Mouse (Mus musculus) heart, adult 2 months (tissue): ENCODE measurements around the gene Tubb3.

ENCODE experiments used
- CTCF ChIP-seq: fragments of 200-600 bp; IDR thresholded peaks from 2 replicates; pipeline ENCODE4 v1.8.1; 2022; ENCODE audit warnings: antibody characterized with exemption, mild to moderate bottlenecking, moderate library complexity
- POLR2A ChIP-seq: fragments of 200-500 bp; IDR thresholded peaks from 2 replicates; pipeline ENCODE4 v1.6.1; 2011; ENCODE audit warnings: mild to moderate bottlenecking, low read depth, low read length, control low read depth; ENCODE audit not compliant: insufficient read depth

DNA sequence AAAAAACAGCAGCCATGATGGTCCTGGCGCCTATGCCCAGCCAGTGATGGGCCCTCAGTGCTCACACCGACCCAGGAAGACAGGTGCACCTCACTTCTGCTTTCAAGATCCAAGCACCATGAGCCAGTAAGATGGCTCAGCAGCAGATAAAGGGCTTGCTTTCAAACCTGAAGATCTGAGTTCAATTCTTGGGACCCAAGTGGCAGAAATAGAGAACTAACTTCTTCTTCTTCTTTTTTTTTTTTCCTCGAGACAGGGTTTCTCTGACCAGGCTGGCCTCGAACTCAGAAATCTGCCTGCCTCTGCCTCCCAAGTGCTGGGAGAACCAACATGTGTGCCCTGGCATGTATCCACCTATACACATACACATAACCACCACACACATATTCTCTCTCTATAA lies 8.5 kb downstream of the Tubb3 start:
- TF ChIP-seq POLR2A (no peak), CTCF (no peak)
